Mouse (Mus musculus) embryonic stem cell, embryonic (primary cell): ENCODE measurements around the gene Fam192a.

Experiments used
- CTCF ChIA-PET, 4 experiments: fragments of 300-600 bp in 2 of 4; fragments of 350-600 bp in 2 of 4; sonication (Branson Sonifier 250); formaldehyde crosslinking; loops; one replicate each; lab custom pipeline; 2022; ENCODE audit warnings: inconsistent platforms in 2 of 4; lab: Charles Lee
- POLR2A ChIA-PET, 4 experiments: fragments of 300-600 bp in 2 of 4; fragments of 350-600 bp in 2 of 4; sonication (Branson Sonifier 250); formaldehyde crosslinking; loops; one replicate each; lab custom pipeline; 2022; ENCODE audit warnings: antibody characterized with exemption in 4 of 4, inconsistent platforms in 1 of 4; lab: Charles Lee

The Fam192a gene

GRCm38 (mm10) chr8:94527178-94527577, 74.6 kb downstream of the Fam192a start:
- POLR2A ChIA-PET = no interaction called here

GRCm38 (mm10) chr8:94524554-94524953, 77.2 kb downstream of the Fam192a start:
- ChIA-PET CTCF (interaction anchor here in 1 of 4 experiments (0.6 kb wide), 1 partner anchor 175 kb away, joined by 5 read pairs; no protein-coding TSS in a partner anchor), POLR2A (no interaction called here)

More at GRCm38 (mm10) chr8:94527178-94527577, 74.6 kb downstream of the Fam192a start:
- CTCF ChIA-PET = interaction anchor here in 2 of 4 experiments (1.0 kb wide), 2 partner anchors 9 to 314 kb away, joined by 3 to 9 read pairs; no protein-coding TSS in a partner anchor
